Mouse (Mus musculus) natural killer cell, adult 2 months (primary cell): ENCODE data around the gene Haghl.

Source experiments
- DNase-seq, 2 experiments: peaks; one replicate each; pipeline ENCODE4 v3.0.0; 2022; ENCODE audit warnings: low spot score in 2 of 2

The Haghl gene

GRCm38 (mm10) chr17:25786781-25787504 is 1.5 kb upstream of the Haghl start:
- no peak for DNase-seq

GRCm38 (mm10) chr17:25786280-25786679 is 807 bp upstream of the Haghl start, which contains the start of gene Ccdc78:
Gene Ccdc78, plus strand, starts transcription at chr17:25786580.
- DNase-seq = no peak

- DNase-seq = no peak
Measured at GRCm38 (mm10) chr17:25783861-25784574, 1.5 kb downstream of the Haghl start.

GRCm38 (mm10) chr17:25783086-25783485 is 2.4 kb downstream of the Haghl start:
- no peak for DNase-seq

GRCm38 (mm10) chr17:25781339-25781738 is 4.1 kb downstream of the Haghl start:
- DNase-seq = no peak

DNA sequence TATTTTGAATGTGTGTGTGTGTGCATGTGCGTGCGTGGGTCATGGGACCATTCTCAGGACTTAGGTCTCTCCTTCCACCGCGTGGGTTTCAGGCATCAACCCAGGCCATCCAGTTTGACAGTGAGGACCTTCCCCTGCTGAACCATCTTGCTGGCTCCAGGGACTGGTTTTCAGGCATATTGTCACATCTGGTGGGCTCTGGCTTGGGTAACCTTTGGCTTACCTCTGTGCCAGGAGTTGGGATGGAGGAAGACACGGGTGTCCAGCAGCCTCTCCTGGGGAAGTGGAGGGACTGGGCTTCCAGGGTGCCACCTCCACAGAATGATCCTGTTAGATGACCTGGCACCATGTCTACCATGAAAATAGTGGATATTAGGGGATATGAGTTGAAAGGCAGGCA is 7.5 kb downstream of the Haghl start:
- no peak for DNase-seq

- DNase-seq = no peak
Measured at GRCm38 (mm10) chr17:25775318-25776062, 10.0 kb downstream of the Haghl start.

GRCm38 (mm10) chr17:25773549-25774120 is 11.8 kb downstream of the Haghl start, which contains the start of gene Narfl:
Gene Narfl, plus strand, starts transcription at chr17:25773776.
- DNase-seq = peak; percentile 96 to 97

- DNase-seq = no peak
Measured at GRCm38 (mm10) chr17:25769331-25769730, 16.1 kb downstream of the Haghl start.

GRCm38 (mm10) chr17:25765886-25766285 is 19.6 kb downstream of the Haghl start:
- no peak for DNase-seq

- no peak for DNase-seq
Measured at GRCm38 (mm10) chr17:25762591-25762990, 22.9 kb downstream of the Haghl start.

GRCm38 (mm10) chr17:25761561-25761970 is 23.9 kb downstream of the Haghl start:
- DNase-seq = no peak

- no peak for DNase-seq
Measured at GRCm38 (mm10) chr17:25760148-25760547, 25.3 kb downstream of the Haghl start.

DNA sequence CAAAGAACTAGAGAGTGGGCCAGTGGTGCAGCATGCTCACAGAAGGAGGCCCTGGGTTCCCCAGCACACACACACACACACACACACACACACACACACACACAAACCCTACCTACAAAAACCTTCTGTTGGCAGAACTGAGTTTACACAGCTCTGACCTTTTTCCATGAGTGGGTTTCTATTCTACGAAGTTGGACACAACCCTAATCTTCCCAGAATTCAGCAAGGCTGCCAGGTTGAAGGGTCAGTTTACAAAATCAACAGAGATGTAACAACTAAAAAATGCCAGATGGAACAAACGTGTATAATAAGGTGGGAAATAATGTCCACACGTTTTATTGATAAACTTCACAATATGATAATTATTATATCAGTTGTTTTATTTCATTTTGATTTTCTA is 27.8 kb downstream of the Haghl start:
- no peak for DNase-seq

DNA sequence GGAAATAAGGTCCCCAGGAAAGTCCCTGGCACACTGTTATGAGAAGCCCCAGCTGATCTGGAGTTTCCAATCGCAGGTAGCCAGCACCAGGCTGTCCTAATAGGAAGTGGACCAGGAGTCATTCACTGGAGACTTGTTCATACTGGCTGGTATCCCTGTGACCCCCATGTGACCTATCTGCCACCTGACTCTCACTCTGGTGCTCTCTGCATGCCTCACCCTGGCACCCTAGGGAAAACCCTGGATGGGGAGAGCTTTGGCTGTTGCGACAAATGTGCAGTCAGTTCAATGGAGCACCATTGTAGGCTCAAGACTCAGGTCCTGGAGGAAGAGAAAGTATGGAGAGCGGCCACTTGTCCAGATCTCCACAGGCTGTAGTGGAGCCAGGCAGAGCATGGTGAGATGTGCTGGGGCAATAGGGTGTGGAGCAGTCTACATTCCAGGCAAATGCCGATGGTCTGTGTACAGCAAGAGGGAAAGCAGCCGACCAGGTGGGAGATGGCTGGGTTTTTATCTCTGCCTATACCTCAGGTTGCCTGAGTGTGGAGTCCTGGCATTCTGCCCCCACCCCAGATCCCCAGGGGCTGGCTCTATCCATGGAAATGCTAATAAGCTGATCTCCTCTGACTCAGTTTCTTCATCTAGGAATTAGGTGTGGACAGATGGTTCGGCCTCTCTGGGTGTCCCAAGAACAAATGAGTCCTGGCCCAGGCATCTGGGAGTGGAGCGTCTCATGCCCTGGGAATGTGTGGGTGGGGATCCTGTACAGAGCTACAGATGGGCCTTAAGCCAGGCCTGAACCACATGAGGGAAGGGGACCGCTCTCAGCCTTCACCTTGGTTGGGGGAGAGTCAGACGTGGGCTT is 28.9 kb downstream of the Haghl start:
- DNase-seq = no peak

- DNase-seq = no peak
Measured at GRCm38 (mm10) chr17:25755627-25756377, 29.7 kb downstream of the Haghl start.

DNA sequence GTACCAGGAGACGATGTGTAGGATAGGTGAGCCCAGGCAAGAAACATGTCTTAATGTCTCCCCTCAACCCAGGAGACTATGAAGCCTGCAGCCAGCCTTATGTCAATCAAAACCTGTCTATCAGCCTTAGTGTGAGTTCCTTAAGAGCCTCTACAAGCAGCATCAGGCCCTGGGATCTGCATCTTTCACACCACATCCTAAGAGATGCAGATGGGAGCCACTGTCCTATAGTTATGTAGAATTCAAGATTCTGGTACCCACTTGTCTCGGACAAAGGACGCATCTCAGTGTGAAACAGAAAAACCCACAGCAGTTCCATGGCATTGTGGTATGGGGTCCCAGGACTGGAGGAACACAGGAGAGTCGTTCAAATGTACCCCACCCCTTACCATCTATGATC is 30.4 kb downstream of the Haghl start:
- no peak for DNase-seq

GRCm38 (mm10) chr17:25754241-25754640 is 31.2 kb downstream of the Haghl start, which contains the start of gene Msln:
Gene Msln, minus strand, starts transcription at chr17:25754378.
- DNase-seq = no peak

DNA sequence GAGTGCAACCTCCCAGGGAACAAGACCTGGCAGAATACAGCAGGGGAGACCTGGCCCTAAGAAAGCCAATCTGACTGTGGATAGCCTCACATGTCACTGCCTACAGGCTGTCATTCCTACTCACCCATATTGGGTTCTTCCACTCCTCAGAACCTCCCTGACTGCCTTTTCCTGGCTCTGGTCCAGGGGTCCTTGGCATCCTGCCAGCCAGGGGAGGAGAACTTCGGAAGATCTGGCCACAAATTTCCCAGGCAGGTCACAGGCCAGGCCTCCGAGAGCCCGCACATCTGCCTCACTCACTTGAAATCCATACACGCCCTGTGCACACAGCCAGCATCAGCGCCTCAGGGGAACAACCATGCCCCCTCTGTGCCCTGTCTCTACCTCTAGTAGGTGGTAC is 34.0 kb downstream of the Haghl start:
- no peak for DNase-seq

DNA sequence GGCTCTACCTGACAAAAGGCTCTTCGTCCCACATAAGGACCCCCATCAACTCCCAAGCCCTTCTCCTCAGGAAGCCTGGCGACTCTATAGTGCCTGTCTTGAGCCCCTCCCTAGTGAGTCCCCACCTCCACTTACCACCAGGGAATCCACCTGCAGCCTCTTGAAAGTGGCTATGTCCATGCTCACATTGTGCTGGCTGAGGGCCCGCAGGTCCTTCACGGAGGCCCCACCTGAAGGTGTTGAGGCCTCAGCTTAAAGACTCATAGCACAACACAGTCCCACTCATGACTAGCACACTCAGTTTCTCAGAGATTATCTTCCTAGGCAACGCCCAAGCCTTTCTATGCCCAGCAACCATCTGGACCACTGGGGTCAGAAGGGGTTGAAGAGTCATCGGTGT is 36.2 kb downstream of the Haghl start:
- DNase-seq = no peak
